Mouse (Mus musculus) hindbrain, embryonic 12.5 days (tissue): ENCODE measurements around the gene Olfr221. TPM values are rescaled to one million over a fixed set of nuclear protein-coding genes. Genes with fewer than 3 reads are reported as not detected.
A peak's percentile ranks its signal among the peaks of the same experiment; 100 is the strongest.

Experiments used
- ATAC-seq: fragments of 200-750 bp; cut with Nextera tagmentation; 2 replicates; pipeline ENCODE4 v1.8.0; 2017; ENCODE audit warnings: moderate TSS enrichment; ENCODE audit not compliant: low FRiP score
- H3K27ac ChIP-seq: fragments of 300-500 bp; sonication (generic); 2 replicates; pipeline ENCODE4 v1.5.1; 2016; ENCODE audit warnings: mild to moderate bottlenecking
- H3K27me3 ChIP-seq: fragments of 300-500 bp; sonication (generic); 2 replicates; pipeline ENCODE4 v1.6.1; 2016; ENCODE audit warnings: mild to moderate bottlenecking
- H3K36me3 ChIP-seq: fragments of 300-500 bp; sonication (generic); 2 replicates; pipeline ENCODE4 v1.6.1; 2016; ENCODE audit warnings: mild to moderate bottlenecking
- H3K4me1 ChIP-seq: fragments of 300-500 bp; sonication (generic); 2 replicates; pipeline ENCODE4 v1.6.1; 2016
- H3K4me2 ChIP-seq: fragments of 300-500 bp; sonication (generic); replicated peaks from 2 replicates; pipeline ENCODE4 v1.6.1; 2016; ENCODE audit warnings: mild to moderate bottlenecking
- H3K4me3 ChIP-seq: fragments of 300-500 bp; sonication (generic); 2 replicates; pipeline ENCODE4 v1.5.1; 2016; ENCODE audit warnings: mild to moderate bottlenecking
- H3K9ac ChIP-seq: fragments of 300-500 bp; sonication (generic); 2 replicates; pipeline ENCODE4 v1.6.1; 2016; ENCODE audit warnings: mild to moderate bottlenecking, moderate library complexity
- H3K9me3 ChIP-seq: fragments of 300-500 bp; sonication (generic); replicated peaks from 2 replicates; pipeline ENCODE4 v1.6.1; 2016; ENCODE audit warnings: mild to moderate bottlenecking
- WGBS: fragments of 180-500 bp; shearing (Covaris S2); methylation state at CpG from one replicate; pipeline ENCODE4 v1.1.7; 2016; 5-methylcytosine and 5-hydroxymethylcytosine counted together
- polyA plus RNA-seq: library from polyadenylated mRNA; unstranded; fragments of >200 nt; fragmentation: Nextera tagmentation; extraction: Ambion mirVana; gene quantifications from 2 replicates; pipeline ENCODE4 v1.2.1, GENCODE M21; 2016

The Olfr221 gene
- polyA plus RNA-seq, 1 experiment from 2014 or later = not detected

DNA sequence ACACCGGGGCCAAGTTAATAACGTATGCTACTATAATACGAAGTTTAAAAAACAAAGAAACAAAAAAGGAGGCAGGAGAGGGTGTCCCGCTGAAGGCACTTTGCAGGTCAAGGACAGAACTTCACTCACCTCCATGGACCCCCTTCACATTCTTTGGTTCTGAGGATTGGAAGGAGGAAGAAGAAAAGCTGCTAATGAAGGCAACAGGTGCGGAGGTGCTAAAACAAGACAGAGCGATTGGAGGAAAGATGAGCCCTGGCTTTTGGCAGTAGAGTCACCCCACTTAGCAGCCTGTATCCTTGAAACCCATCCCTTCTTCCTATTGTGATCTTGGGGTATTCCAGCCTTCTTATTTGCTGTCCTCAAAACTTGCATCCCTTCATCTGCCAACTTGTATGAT, 32.4 kb downstream of the Olfr221 start:
- peak overlapping the region; percentile 66 for H3K4me2 ChIP-seq
- H3K4me3 ChIP-seq = peak overlapping the region; percentile 35
- no peaks in the 10 kb centered on the region for H3K27me3 ChIP-seq
- no peak for ATAC-seq
- peak overlapping the region; percentile 63 for H3K9ac ChIP-seq
- H3K4me1 ChIP-seq = peaks cover 68% of the 10 kb centered on the region
- peak overlapping the region; percentile 99 for H3K27ac ChIP-seq
- 38% methylated on average over 6 of the region's 6 CpGs for whole genome bisulfite sequencing
- H3K9me3 ChIP-seq = no peaks in the 10 kb centered on the region
- H3K36me3 ChIP-seq = peaks cover 42% of the 10 kb centered on the region

DNA sequence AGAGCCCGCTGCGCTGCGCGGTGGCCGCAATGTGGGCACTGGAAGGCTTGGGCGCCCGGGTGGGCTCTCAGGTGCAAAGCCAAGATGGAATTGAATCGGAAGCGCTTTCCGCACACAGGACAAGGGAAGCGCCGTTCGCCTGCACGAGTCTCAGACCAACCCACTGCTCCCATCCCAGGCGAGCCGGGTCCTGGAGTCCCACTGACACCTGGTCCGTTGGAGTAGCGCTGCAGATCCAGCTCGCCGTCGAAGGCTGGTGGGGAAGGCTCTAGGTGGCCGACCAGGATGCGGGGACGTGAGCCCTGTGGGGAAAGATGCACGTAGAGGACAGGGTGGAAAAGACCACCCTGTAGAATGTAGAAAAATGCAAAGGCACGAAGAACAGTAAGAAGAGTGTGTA, 32.9 kb downstream of the Olfr221 start:
- H3K4me1 ChIP-seq = peaks cover 73% of the 10 kb centered on the region
- peak overlapping the region; percentile 35 for H3K4me3 ChIP-seq
- peak overlapping the region; percentile 63 for H3K9ac ChIP-seq
- H3K27me3 ChIP-seq = no peaks in the 10 kb centered on the region
- H3K9me3 ChIP-seq = no peaks in the 10 kb centered on the region
- peaks cover 46% of the 10 kb centered on the region for H3K36me3 ChIP-seq
- peak overlapping the region; percentile 79 for H3K27ac ChIP-seq
- 27% methylated on average over 26 of the region's 26 CpGs for WGBS
- H3K4me2 ChIP-seq = peak overlapping the region; percentile 66
- ATAC-seq = no peak

DNA sequence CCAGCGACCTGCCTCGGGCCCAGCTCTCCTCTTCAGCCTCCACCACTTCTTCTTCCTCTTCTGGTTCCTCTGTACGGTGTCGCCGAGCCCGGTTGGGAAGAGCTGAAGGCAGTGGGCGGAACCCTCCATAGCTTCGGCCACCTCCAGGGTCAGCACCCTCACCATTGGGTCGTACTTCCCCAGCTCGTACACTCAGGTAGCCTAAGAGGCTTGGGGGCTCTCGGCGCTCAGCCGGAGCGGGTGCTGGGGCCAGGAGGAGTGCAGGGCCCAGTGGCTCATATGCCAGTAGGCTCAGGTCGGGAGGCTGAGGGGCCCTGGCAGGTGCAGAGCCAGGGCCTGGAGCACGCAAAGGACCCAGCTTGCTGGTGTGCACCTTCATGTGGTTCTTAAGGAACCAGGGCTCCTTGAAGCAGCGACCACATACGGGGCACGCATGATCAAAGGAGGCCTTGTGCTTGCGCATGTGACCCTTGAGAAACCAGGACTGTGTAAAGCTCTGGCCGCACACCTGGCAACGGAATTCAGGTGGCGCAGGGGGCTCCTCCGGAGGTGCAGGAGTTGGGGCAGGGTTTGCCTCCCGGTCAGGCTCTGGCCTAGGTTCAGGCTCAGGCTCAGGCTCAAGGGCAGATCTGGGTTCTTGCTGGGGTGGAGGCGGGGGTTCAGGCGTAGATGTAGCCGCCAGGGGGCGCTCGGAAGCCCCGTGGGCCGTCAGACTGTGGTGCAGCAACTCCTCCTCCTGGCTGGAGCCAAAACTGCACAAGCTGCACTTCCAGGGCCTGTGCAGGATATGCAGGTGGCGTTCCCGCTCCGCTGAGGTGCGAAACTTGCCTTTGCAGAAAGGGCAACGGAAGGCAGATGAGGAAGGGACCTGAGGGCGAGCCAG, 33.7 kb downstream of the Olfr221 start:
- H3K27ac ChIP-seq = peak overlapping the region; percentile 79
- 53% methylated on average over 38 of the region's 38 CpGs for WGBS
- H3K9ac ChIP-seq = peak overlapping the region; percentile 63
- peaks cover 81% of the 10 kb centered on the region for H3K4me1 ChIP-seq
- peak; percentile 9; the same call in 1 of the 2 replicates for ATAC-seq
- peak overlapping the region; percentile 66 for H3K4me2 ChIP-seq
- no peaks in the 10 kb centered on the region for H3K27me3 ChIP-seq
- peak overlapping the region; percentile 35 for H3K4me3 ChIP-seq
- H3K36me3 ChIP-seq = peaks cover 47% of the 10 kb centered on the region
- H3K9me3 ChIP-seq = no peaks in the 10 kb centered on the region

DNA sequence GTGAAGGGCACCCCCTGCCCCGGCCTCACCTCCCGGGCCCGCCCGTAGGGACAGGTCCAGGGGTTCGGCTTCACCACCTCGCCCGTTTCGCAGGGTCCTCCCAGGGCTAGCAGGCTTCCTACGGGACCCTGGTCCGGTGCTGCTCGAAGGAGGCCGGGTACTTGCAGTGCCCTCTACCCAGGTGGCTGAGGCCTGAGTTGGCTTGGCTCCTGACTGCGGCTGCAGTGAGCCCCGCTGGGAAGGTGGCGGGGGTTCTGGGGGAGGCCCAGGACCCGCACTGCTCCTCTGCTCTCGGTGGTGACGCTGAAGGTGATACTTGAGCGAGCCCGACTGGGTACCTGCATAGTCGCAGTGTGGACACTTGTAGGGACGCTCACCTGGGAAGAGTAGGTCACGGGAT, 35.5 kb downstream of the Olfr221 start:
- Histone ChIP-seq H3K27me3 (no peaks in the 10 kb centered on the region), H3K36me3 (peaks cover 63% of the 10 kb centered on the region), H3K9ac (no peak overlapping the region), H3K27ac (no peak overlapping the region; the same call in 1 of the 2 replicates), H3K9me3 (no peaks in the 10 kb centered on the region), H3K4me1 (peaks cover 70% of the 10 kb centered on the region), H3K4me2 (no peak overlapping the region), H3K4me3 (no peak overlapping the region)
- ATAC-seq = no peak
- WGBS = 93% methylated on average over 23 of the region's 23 CpGs

DNA sequence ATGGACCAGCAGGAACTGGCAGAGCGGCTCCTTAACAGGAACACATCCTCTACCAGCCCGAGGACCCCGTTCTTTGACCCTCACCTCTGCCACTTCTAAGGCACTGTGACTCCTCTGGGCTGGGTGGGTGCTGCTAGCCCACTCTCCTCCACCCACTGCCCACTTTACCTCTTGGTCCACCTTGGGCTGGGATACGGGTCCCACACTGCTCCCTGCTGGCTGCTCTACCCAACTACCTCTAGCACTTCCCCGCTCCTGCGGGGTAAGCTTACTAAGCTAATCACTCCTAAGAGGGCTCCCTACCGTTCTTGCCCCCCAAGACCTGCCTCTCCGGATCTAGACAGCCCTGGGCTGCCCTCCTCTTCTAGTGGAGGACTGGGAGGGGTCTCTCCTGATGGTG, 36.0 kb downstream of the Olfr221 start:
- Histone ChIP-seq H3K4me2 (no peak overlapping the region), H3K9me3 (no peaks in the 10 kb centered on the region), H3K27ac (no peak overlapping the region; the same call in 1 of the 2 replicates), H3K4me1 (peaks cover 65% of the 10 kb centered on the region), H3K4me3 (no peak overlapping the region), H3K9ac (0 out of 2 replicates have a peak overlapping the region, but pooled peaks have one; percentile 0), H3K27me3 (no peaks in the 10 kb centered on the region), H3K36me3 (peaks cover 64% of the 10 kb centered on the region)
- ATAC-seq = no peak
- 74% methylated on average over 8 of the region's 8 CpGs for WGBS

DNA sequence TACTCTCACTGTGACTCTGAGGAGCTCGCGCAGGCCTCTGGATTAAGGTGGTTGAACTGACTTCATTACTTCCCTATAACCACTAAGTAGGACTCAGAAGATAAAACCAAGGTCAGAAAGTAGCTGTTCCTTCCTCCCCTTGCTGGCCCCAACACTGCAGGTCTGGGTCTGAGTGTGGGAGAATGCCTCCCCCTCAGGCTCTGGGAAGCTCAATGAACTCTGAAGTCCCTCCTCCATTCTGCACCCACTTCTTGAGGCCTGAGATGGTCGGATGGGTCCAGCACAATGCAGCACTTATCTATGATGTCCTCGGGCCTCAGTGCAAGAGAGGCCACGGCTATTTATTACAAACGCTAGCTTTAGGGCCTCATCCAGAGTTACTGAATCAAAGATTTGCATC, 36.6 kb downstream of the Olfr221 start:
- H3K36me3 ChIP-seq = peaks cover 68% of the 10 kb centered on the region

DNA sequence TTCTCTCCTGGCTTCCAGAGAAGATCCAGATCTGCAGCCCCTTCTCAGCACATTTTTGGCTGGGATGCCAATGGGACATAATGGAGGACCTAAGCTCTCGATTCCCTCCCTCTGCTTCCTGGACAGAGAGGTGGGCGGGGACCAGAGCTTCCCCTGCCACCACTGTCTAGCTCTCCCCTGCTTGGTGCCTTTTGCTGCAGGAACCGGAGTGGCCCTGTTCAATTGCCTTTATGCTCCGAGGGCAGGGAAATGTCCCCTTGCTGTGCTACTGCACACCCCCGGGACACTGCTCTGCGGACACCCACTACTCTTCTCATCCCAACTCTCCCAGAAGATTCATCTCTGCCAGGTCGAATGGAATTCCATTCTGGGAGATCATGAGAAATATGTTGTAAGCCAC, 37.1 kb downstream of the Olfr221 start:
- Histone ChIP-seq H3K4me3 (no peak overlapping the region), H3K36me3 (peaks cover 73% of the 10 kb centered on the region), H3K4me2 (no peak overlapping the region), H3K27ac (peak overlapping the region; percentile 83), H3K27me3 (no peaks in the 10 kb centered on the region), H3K9ac (no peak overlapping the region), H3K4me1 (peaks cover 58% of the 10 kb centered on the region), H3K9me3 (no peaks in the 10 kb centered on the region)
- ATAC-seq = no peak
- 67% methylated on average over 7 of the region's 7 CpGs for WGBS

More for the DNA sequence above, 36.6 kb downstream of the Olfr221 start:
- H3K4me1 ChIP-seq = peaks cover 60% of the 10 kb centered on the region
- WGBS = 83% methylated on average over 6 of the region's 6 CpGs
- no peaks in the 10 kb centered on the region for H3K27me3 ChIP-seq
- no peak overlapping the region for H3K4me3 ChIP-seq
- H3K9me3 ChIP-seq = no peaks in the 10 kb centered on the region
- no peak for ATAC-seq
- H3K27ac ChIP-seq = 0 out of 2 replicates have a peak overlapping the region, but pooled peaks have one; percentile 83
- no peak overlapping the region for H3K4me2 ChIP-seq
- no peak overlapping the region for H3K9ac ChIP-seq

DNA sequence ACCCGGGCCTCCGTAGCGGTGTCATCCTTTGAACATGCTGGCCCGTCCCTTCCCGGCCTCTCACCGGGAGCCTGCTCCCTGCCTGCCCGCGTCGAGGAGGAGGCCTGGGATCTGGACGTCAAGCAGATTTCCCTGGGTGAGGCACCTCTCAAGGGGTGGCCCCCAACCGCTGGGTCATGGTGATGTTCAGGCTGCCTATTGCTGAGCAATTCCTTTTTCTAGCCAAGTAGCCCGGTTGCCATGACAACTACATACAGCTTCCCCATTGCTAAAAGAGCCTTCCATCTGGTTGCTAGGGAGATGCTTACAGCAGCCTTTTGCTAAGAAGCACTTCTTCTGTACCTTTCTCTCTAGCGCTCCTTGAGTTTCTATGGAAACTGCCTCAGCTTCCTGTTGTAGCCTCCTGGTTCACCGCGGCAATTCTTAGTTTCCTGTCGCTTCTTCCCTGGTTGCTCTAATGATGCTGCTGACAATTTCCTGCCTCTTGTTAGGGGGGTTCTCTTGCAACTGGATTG, 38.2 kb downstream of the Olfr221 start:
- Histone ChIP-seq H3K9me3 (no peaks in the 10 kb centered on the region), H3K4me1 (peaks cover 47% of the 10 kb centered on the region), H3K4me2 (peak overlapping the region; percentile 43), H3K27ac (peak overlapping the region; percentile 83), H3K4me3 (peak overlapping the region; percentile 7; the same call in 1 of the 2 replicates), H3K27me3 (no peaks in the 10 kb centered on the region), H3K9ac (0 out of 2 replicates have a peak overlapping the region, but pooled peaks have one; percentile 29), H3K36me3 (peaks cover 77% of the 10 kb centered on the region)
- WGBS = 17% methylated on average over 16 of the region's 16 CpGs
- peak; percentile 77 for ATAC-seq

DNA sequence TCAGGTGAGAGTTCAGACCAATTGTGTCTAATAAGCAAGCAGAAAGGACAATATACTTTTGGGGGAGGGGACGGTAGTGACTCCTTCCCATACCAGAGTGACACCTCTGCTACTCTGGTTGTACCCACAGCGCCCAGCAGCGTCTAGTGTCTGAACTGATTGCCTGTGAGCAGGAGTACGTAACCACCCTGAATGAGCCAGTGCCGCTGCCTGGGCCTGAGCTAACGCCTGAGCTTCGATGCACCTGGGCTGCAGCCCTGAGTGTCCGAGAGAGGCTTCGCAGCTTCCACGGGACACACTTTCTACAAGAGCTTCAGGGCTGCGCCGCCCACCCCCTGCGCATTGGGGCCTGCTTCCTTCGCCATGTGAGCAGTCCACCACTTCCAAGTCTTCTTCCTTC, 44.8 kb downstream of the Olfr221 start:
- H3K9me3 ChIP-seq = no peaks in the 10 kb centered on the region
- no peak for ATAC-seq
- no peak overlapping the region for H3K4me2 ChIP-seq
- H3K4me1 ChIP-seq = no peaks in the 10 kb centered on the region
- H3K27ac ChIP-seq = no peak overlapping the region
- peaks cover 86% of the 10 kb centered on the region for H3K36me3 ChIP-seq
- no peak overlapping the region for H3K4me3 ChIP-seq
- no peaks in the 10 kb centered on the region for H3K27me3 ChIP-seq
- no peak overlapping the region for H3K9ac ChIP-seq
- 92% methylated on average over 14 of the region's 14 CpGs for WGBS

DNA sequence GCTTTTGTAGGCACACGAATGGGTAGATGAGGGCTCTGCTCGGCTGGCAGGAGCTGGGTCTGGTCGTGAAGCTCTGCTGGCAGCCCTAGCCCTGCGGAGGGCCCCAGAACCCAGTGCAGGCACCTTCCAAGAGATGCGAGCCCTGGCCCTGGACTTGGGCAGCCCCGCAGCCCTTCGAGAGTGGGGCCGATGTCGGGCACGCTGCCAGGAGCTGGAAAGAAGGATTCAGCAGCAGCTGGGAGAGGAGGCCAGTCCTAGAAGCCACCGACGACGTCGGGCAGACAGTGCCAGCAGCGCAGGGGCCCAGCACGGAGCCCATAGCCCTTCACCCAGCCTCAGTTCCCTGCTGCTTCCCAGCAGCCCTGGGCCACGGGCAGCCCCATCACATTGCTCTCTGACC, 45.4 kb downstream of the Olfr221 start:
- no peak overlapping the region for H3K4me2 ChIP-seq
- H3K36me3 ChIP-seq = peaks cover 86% of the 10 kb centered on the region
- no peak for ATAC-seq
- no peak overlapping the region for H3K9ac ChIP-seq
- H3K27ac ChIP-seq = no peak overlapping the region
- 74% methylated on average over 17 of the region's 17 CpGs for WGBS
- no peak overlapping the region for H3K4me3 ChIP-seq
- no peaks in the 10 kb centered on the region for H3K27me3 ChIP-seq
- no peaks in the 10 kb centered on the region for H3K4me1 ChIP-seq
- no peaks in the 10 kb centered on the region for H3K9me3 ChIP-seq

DNA sequence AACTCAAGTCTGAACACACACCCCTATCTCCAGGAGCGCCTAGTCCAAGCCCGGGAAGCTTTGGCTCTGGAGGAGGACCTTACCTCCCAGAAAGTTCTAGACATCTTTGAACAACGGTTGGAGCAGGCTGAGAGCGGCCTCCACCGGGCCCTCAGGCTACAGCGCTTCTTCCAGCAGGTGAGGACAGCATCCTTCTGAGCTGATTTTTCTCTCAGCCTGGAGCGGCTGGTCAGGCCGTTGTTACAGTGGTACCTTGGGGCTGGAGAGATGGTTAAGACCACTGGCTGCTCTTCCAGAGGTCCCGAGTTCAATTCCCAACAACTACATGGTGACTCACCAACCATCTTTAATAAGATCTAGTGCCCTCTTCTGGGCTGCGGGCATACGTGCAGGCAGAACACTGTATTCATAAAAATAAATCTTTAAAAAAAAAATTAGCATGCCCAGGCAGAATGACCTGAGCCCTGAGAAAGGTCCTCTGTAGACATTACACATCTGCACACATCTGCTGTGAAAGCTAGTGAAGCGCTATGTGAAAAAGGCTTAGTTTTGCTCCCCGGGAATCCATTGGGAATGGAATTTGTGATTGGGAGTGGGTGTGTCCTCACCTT, 45.9 kb downstream of the Olfr221 start:
- Histone ChIP-seq H3K4me3 (no peak overlapping the region), H3K27me3 (no peaks in the 10 kb centered on the region), H3K9me3 (no peaks in the 10 kb centered on the region), H3K9ac (no peak overlapping the region), H3K27ac (no peak overlapping the region), H3K4me2 (no peak overlapping the region), H3K36me3 (peaks cover 90% of the 10 kb centered on the region), H3K4me1 (no peaks in the 10 kb centered on the region)
- 92% methylated on average over 13 of the region's 13 CpGs for WGBS
- no peak for ATAC-seq

DNA sequence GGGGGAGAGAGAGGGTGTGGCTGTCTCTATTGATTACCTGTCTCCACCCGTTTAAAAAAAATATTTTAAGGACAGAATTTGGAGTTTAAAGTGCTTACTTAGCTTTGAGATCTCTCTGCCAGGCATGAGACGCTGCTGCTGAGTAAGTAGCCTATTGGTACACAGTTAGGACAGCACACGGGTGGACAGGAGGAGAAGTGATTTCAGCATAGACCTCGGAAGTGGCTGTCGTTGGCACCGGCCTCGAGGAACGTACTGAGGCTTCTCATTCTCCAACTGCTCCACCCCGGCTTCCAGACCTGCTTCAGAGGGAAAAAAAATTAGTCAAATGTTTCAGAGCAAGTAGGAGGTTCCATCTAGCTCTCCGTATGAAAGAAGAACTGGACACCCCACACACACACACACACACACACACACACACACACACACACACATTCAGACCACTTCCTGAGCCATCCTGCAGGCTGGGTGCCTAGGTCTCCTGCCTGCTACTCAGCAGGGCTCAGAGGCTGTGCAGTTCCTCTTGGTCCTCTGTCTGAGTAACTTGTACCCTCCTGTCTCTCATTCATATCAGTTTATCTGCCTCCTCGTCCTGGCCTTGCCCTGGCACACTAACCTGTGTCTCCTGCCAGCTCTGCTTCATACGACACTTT, 46.9 kb downstream of the Olfr221 start:
- no peaks in the 10 kb centered on the region for H3K4me1 ChIP-seq
- no peak overlapping the region for H3K4me2 ChIP-seq
- no peak overlapping the region for H3K9ac ChIP-seq
- peaks cover 92% of the 10 kb centered on the region for H3K36me3 ChIP-seq
- no peak overlapping the region for H3K27ac ChIP-seq
- H3K9me3 ChIP-seq = no peaks in the 10 kb centered on the region
- no peak for ATAC-seq
- no peaks in the 10 kb centered on the region for H3K27me3 ChIP-seq
- 87% methylated on average over 12 of the region's 12 CpGs for WGBS
- H3K4me3 ChIP-seq = no peak overlapping the region
